Mouse (Mus musculus) cortical plate, adult 2 months (tissue): ENCODE measurements around the gene Plcd4.

ENCODE experiments used
- CTCF ChIP-seq: fragments of 200-500 bp; IDR thresholded peaks from 2 replicates; pipeline ENCODE4 v1.5.1; 2011; ENCODE audit warnings: mild to moderate bottlenecking, control low read depth, low read length; ENCODE audit not compliant: insufficient read depth; ENCODE audit errors: extremely low read depth
- POLR2A ChIP-seq: fragments of 200-500 bp; IDR thresholded peaks from 2 replicates; pipeline ENCODE4 v1.6.1; 2011; ENCODE audit warnings: mild to moderate bottlenecking, low read length, control low read depth; ENCODE audit not compliant: insufficient read depth; ENCODE audit errors: extremely low read depth

- TF ChIP-seq CTCF (no peak), POLR2A (no peak)
Observed at GRCm38 (mm10) chr1:74524746-74525145, 17.9 kb upstream of the Plcd4 start.
